Mouse (Mus musculus) layer of hippocampus, postnatal 10 days (tissue): ENCODE measurements at regions not wholly inside any gene's neighbourhood (a gene's known extent, or its start where the extent isn't known, plus 50 kb on each side); places are given as distances from the start of the nearest gene placed in this dataset.

Source experiments
- DNase-seq, 2 experiments: peaks; one replicate each; pipeline ENCODE4 v3.0.0; 2021; ENCODE audit warnings: low spot score in 2 of 2

DNA sequence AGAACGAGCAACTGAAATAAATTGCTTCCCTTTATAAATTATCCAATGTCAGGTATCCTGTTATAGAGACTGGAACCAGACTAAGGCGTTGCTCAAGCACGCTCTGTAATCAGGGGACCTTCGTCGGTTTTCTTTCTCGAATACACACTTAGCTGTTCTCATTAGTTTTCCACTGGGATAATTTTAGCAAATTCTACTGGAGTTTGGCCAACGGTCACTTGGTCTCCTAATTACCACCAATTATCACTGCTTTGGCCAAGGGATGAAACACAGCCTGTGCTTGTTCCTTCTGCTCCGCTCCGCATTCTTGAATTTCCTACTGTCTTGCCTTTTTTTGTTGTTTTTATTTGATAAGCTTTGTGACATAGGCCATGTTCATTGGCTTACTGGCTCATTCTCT is 191.1 kb upstream of the Topaz1 start:
- peak in 1 of 2 experiments; percentile 5 for DNase-seq

DNA sequence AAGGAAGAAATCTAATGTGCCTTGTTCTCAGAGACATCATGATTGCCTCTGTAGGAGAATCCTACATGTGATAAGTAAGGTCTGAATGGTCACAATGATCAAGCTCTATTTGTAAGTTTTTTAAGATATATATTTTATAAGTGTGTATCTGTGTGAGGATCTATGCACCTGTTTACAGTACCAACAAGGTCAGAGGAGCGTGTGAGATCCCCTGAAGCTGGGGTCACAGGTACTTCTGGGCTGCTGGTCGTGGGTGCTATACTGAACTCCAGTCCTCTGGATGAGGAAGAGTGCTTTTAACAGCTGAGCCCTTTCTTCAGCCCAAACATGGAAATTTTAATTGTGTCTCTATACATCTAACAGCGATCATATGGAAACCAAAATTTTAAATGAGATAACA is 181.1 kb upstream of the Topaz1 start:
- no peak for DNase-seq

GRCm38 (mm10) chr9:122568691-122569441 is 178.3 kb upstream of the Topaz1 start:
- DNase-seq: peak; percentile 52 to 66

- no peak for DNase-seq
Observed at GRCm38 (mm10) chr9:122569511-122570455, 177.4 kb upstream of the Topaz1 start.

- no peak for DNase-seq
Observed at GRCm38 (mm10) chr9:122571001-122571400, 176.1 kb upstream of the Topaz1 start.

DNA sequence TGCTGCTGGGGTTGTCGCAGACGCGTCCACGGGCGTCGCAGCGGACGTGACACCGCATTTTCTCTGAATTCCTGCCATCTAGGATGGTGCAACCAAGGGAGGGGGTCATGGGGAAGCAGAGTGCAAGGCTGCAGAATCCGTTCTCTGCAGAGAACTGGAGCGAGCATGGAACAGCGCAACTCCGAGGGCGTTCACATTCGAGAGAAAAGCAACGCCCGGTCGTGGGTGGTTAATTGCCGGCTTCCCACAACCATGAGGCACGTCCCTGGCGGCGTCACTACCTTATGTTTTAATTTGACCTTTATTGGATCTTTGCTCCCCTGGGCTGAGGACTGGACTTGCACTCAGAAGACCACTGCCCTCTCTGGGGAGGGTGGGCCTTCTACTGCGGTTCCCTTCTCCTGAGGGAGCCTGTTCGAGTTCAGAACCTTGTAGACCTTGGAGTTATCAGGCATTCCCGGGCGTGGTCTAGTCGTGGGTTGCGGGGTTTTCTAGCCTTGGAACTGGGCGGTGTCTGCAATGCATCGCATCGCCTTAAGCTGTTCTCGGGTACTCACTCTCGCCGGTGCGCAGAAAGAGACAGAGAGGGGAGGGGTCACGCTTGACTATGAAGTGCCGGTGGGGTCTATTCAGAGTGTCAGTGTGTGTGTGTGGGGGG is 175.6 kb upstream of the Topaz1 start:
- peak; percentile 37 to 50 for DNase-seq

- peak; percentile 84 to 92 for DNase-seq
Observed at GRCm38 (mm10) chr9:122572060-122572835, 174.9 kb upstream of the Topaz1 start.

DNA sequence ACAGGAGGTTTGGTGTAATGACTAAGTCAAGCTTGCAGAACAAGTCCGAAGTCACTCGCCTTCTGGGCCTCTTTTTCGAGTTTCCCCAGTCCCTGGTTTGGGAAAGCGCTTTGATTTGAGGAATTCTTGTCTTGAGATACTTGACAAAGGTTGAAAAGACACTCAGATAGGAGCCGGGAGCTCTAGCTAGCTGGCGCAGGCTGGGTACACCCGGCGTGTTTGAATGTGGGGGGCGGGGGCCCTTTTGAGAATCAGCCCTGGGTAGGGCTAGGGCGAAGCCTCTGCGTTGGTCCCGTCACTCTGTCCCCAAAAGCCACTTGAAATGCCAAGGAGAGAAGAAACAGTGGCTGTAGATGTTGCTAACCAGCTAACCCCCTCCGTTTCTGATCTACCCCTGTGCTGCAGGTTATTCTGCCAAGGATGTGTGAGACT is 174.3 kb upstream of the Topaz1 start:
- peak in 1 of 2 experiments; percentile 34 for DNase-seq

- DNase-seq: no peak
Observed at GRCm38 (mm10) chr9:122585228-122585627, 161.9 kb upstream of the Topaz1 start.

DNA sequence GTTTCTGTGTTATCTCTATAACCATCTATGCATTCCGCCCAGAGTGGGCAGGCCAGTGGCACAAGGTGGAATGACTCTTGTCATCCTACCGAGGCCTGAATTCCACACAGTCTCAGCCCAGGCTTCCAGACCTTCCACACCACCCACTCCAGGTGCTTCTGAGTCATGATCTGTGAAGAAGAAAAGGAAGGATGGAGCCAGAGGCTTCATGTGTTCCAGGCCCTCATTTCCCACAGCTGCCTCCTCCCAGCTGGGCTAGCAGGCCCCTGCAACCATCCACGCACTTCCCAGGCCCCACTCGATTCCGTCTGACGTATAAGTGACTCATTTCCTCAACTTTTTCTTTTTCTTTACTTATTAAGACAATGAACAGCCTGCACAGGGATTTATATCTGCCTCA is 160.7 kb upstream of the Topaz1 start:
- DNase-seq: no peak

- DNase-seq: no peak
Observed at GRCm38 (mm10) chr9:122586986-122587385, 160.2 kb upstream of the Topaz1 start.

GRCm38 (mm10) chr9:122588246-122588645 is 158.9 kb upstream of the Topaz1 start:
- no peak for DNase-seq

DNA sequence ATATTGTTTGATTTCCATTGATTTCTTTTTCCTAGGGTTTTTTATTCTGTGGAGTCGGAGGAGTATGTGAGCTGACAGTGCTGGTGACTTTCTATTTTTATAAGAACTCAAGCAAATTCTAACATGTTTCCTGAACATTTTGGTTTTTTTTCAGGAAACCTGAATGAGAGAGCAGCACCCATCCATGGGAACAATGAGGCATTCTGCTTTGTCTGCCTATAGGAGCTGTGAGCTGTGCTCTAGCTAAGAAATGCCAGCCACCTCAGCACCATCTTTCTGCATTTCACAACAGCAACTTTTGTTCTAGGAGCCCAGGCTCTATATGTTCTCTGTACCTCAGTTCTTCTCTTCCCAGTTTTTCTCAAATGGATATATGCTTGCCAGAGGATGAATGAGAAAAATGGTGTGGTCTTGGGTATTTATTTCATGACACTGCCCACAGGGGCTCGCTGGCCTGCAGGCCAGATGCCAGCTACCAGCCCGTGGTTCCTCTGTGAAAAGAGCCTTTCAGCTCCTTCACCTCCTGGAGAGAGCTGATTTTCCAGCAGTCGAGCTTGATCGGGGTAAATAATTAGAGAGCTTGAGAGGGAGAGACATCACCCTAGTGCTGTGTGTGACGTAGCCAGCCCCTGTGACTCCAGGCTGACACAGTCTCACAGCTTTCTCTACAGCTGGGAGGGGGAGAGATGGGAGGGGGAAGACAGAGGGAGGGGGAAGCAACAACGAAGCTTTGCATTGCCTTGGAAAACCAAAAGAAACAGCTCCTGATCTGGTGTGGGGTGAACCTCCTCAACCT is 154.1 kb upstream of the Topaz1 start:
- DNase-seq: no peak

DNA sequence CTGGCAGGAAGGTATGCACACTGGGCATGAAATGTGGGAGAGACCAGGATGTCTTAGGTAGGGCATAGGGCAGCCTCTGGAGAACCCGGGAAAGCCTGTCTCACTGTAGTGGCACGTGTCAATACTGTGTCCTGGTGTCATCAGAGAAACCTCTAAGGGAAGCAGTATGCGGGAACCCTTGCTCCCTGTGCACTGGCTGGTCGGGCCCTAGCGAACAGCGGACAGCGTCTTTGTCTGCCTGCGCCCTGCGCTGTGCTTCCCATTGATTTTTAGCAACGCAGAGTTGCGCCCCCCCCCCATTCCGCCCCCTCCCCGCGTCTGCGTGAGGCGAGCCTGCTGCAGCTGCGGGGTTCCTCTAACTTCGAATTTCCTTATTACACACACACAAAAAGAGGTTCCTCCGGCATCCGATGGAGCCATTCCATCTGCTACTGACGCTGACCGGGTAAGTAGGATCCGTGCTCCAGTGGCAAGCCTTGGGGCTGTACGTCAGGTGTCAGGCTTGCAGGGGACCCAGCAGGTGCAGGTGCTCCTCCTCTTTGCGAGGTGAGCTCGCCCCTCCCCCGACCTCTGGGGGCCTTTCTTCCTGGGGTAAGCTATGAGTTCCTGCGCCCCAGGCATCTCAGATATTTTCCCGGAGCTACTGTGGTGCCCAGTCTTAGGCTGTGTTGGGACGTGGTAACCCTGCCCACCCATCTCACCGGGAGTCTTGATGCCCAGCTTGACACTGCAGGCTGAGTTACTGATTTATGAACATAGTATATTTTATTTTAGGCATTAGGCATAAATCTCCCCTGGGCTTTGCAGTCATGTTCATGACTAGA is 151.8 kb upstream of the Topaz1 start:
- peak in 1 of 2 experiments; percentile 27 for DNase-seq

DNA sequence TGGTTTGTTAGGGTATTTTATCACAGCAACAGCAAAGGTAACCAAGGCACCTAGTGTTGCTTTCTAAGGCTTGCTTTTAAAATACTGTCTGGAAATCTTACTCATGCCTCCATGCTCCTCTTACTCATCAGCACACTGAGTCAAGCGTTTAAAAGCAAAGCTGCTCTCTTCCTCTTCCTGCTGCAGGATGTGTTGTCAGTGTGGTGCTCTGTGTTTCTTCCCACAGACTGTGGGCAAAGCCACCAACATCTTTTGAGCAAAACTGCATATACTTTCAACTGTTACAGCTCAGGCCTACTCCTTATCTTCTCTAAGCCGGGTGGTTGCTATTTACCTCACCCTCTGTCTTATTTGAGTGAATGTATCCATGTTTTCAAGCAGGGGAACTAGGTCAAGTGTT is 144.0 kb upstream of the Topaz1 start:
- no peak for DNase-seq

GRCm38 (mm10) chr9:122609616-122610015 is 137.5 kb upstream of the Topaz1 start:
- no peak for DNase-seq

GRCm38 (mm10) chr9:122610918-122611317 is 136.2 kb upstream of the Topaz1 start:
- no peak for DNase-seq

GRCm38 (mm10) chr9:122614579-122615252 is 132.4 kb upstream of the Topaz1 start:
- no peak for DNase-seq

GRCm38 (mm10) chr9:122615351-122615750 is 131.8 kb upstream of the Topaz1 start:
- no peak for DNase-seq
